11 mouse cellular contexts compared by ENCODE assay signal in genomic region chr11:115359726-115360125, GRCm38 (mm10). TPM values are rescaled to one million over a fixed set of nuclear protein-coding genes. Genes with fewer than 3 reads are reported as not detected.
DNase-seq lines count a peak whose midpoint lies in the region; ATAC-seq and TF ChIP-seq lines count a peak whose summit lies in the region.
"Had no signal": no experiment of that assay in that cellular context is flagged by ENCODE, and none has a peak within 500 bp of the region (broad histone marks: within the 10 kb centered on the region; RNA-seq: fewer than 3 reads in every experiment).

No protein-coding gene starts in this region.

- no peak overlapping the region for H3K4me2 ChIP-seq in stomach, embryonic 14.5 days (replicated peaks; ENCODE audit: low read depth, low read length)
- H3K4me2 ChIP-seq: liver, embryonic 15.5 days had no signal

- no peak for DNase-seq in left cerebral cortex, adult 2 months (ENCODE audit: extremely low spot score in 1 of 2, low spot score in 2 of 2)
- no peak for DNase-seq in left cerebral cortex, postnatal 10 days (ENCODE audit: extremely low spot score in 1 of 2, low spot score in 2 of 2)
- DNase-seq in limb, embryonic 10.5 days (ENCODE audit: low spot score), result no peak
- DNase-seq in ovary, postnatal 14 days (ENCODE audit: low spot score), result no peak
- no peak for DNase-seq in embryo, embryonic 11 days
- DNase-seq in cerebellum, adult 8-10 months, result no peak

- WGBS in limb, embryonic 10.5 days, result 66% methylated on average over 6 of the region's 6 CpGs
- 74% methylated on average over 6 of the region's 6 CpGs for WGBS in stomach, embryonic 14.5 days

- TF ChIP-seq CTCF in left cerebral cortex, adult 2 months (IDR thresholded peaks at IDR 0.05), result peak; percentile 9; the same call in 1 of the 2 replicates

- no peak overlapping the region for H3K4me3 ChIP-seq in left cerebral cortex, adult 2 months
- H3K4me3 ChIP-seq in limb, embryonic 10.5 days, result no peak overlapping the region
- H3K4me3 ChIP-seq in stomach, embryonic 14.5 days (ENCODE audit: low read depth, low read length), result no peak overlapping the region
- H3K4me3 ChIP-seq: liver, embryonic 15.5 days had no signal

- no peaks in the 10 kb centered on the region for H3K36me3 ChIP-seq in limb, embryonic 10.5 days
- no peaks in the 10 kb centered on the region for H3K36me3 ChIP-seq in stomach, embryonic 14.5 days (ENCODE audit: control insufficient read depth, insufficient read depth, low read length)
- H3K36me3 ChIP-seq: liver, embryonic 15.5 days had no signal

- H3K9ac ChIP-seq in stomach, embryonic 14.5 days (replicated peaks; ENCODE audit: low read depth, low read length), result no peak overlapping the region
- H3K9ac ChIP-seq: liver, embryonic 15.5 days had no signal

- H3K9me3 ChIP-seq in limb, embryonic 10.5 days (replicated peaks), result no peaks in the 10 kb centered on the region
- H3K9me3 ChIP-seq in stomach, embryonic 14.5 days (ENCODE audit: control insufficient read depth, low read depth, low read length), result no peaks in the 10 kb centered on the region
- H3K9me3 ChIP-seq: liver, embryonic 15.5 days had no signal

- no peak overlapping the region; the same call in 1 of the 2 replicates for H3K27ac ChIP-seq in left cerebral cortex, adult 2 months
- peak overlapping the region; percentile 73; the same call in 1 of the 2 replicates for H3K27ac ChIP-seq in limb, embryonic 10.5 days
- H3K27ac ChIP-seq in stomach, embryonic 14.5 days (ENCODE audit: low read length), result peak overlapping the region; percentile 2; the same call in 1 of the 2 replicates
- H3K27ac ChIP-seq: liver, embryonic 15.5 days had no signal

- peak; percentile 62 for ATAC-seq in common myeloid progenitor, adult 5-6 weeks (replicated peaks; ENCODE audit: low read depth, poor library complexity, severe bottlenecking)
- no peak for ATAC-seq in stomach, embryonic 14.5 days (ENCODE audit: insufficient number of reproducible peaks, insufficient read depth, low FRiP score, low read depth)

- intact Hi-C loops in left cerebral cortex, adult 2 months (cut with DNase I), result loop anchor here (1.0 to 2.0 kb wide), 2 partner anchors 47 to 115 kb away; no protein-coding TSS in a partner anchor
- intact Hi-C loops in left cerebral cortex, postnatal 10 days (cut with DNase I), result loop anchor here (2.0 to 10.0 kb wide), 3 partner anchors 53 to 155 kb away; partner anchors contain the start of gene Armc7

- peaks cover 61% of the 10 kb centered on the region for H3K27me3 ChIP-seq in limb, embryonic 10.5 days (ENCODE audit: low read depth, poor library complexity, severe bottlenecking)
- no peaks in the 10 kb centered on the region for H3K27me3 ChIP-seq in stomach, embryonic 14.5 days (ENCODE audit: control insufficient read depth, insufficient read depth, low read length)

- peaks cover 29% of the 10 kb centered on the region for H3K4me1 ChIP-seq in limb, embryonic 10.5 days
- H3K4me1 ChIP-seq in stomach, embryonic 14.5 days (ENCODE audit: control insufficient read depth, insufficient read depth, low read length), result peaks cover 8% of the 10 kb centered on the region; the same call in 1 of the 2 replicates

RNA-seq across cellular contexts. Expression of gene Hid1, which starts 7.8 kb away (rescaled TPM):
- 100 to 1,000 TPM; 117 to 121 TPM for total RNA-seq in left cerebral cortex, adult 2 months (2021)
- 10 to 100 TPM; 77.5 to 81.7 TPM for total RNA-seq in left cerebral cortex, postnatal 10 days (2021)
- 1.9 TPM in 1 of 2 replicates, not detected in the other for total RNA-seq in common myeloid progenitor, adult 5-6 weeks (2017)
- polyA plus RNA-seq in limb, embryonic 10.5 days (2016; fragmentation: Nextera tagmentation; extraction: Ambion mirVana), result 2.8 and 2.9 TPM in 2 replicates
- polyA plus RNA-seq in stomach, embryonic 14.5 days (2014; fragmentation: Nextera tagmentation; extraction: Ambion mirVana), result 21.0 and 24.4 TPM in 2 replicates

RNA-seq across cellular contexts. Expression of gene Cdr2l, which starts 22.0 kb away (rescaled TPM):
- 10 to 100 TPM; 25.0 to 26.4 TPM for total RNA-seq in left cerebral cortex, adult 2 months (2021)
- total RNA-seq in left cerebral cortex, postnatal 10 days (2021), result 10 to 100 TPM; 15.2 to 17.2 TPM
- 0.18 TPM in 1 of 2 replicates, not detected in the other for total RNA-seq in common myeloid progenitor, adult 5-6 weeks (2017)
- 15.2 and 16.4 TPM in 2 replicates for polyA plus RNA-seq in limb, embryonic 10.5 days (2016; fragmentation: Nextera tagmentation; extraction: Ambion mirVana)
- 12.6 and 13.0 TPM in 2 replicates for polyA plus RNA-seq in stomach, embryonic 14.5 days (2014; fragmentation: Nextera tagmentation; extraction: Ambion mirVana)

RNA-seq across cellular contexts. Expression of gene Otop3, which starts 25.2 kb away (rescaled TPM):
- total RNA-seq in left cerebral cortex, adult 2 months (2021), result not detected
- under 1 TPM; 0.24 to 0.28 TPM for total RNA-seq in left cerebral cortex, postnatal 10 days (2021)
- not detected in 2 replicates for total RNA-seq in common myeloid progenitor, adult 5-6 weeks (2017)
- not detected in 2 replicates for polyA plus RNA-seq in limb, embryonic 10.5 days (2016; fragmentation: Nextera tagmentation; extraction: Ambion mirVana)
- polyA plus RNA-seq in stomach, embryonic 14.5 days (2014; fragmentation: Nextera tagmentation; extraction: Ambion mirVana), result 1.0 and 1.2 TPM in 2 replicates
- polyA plus RNA-seq: kidney, embryonic 14.5 days; liver, embryonic 15.5 days had no signal

RNA-seq across cellular contexts. Expression of gene Ush1g, which starts 37.9 kb away (rescaled TPM):
- under 1 TPM; 0.36 to 0.44 TPM for total RNA-seq in left cerebral cortex, adult 2 months (2021)
- total RNA-seq in left cerebral cortex, postnatal 10 days (2021), result under 1 TPM; 0.24 to 0.26 TPM
- not detected in 2 replicates for total RNA-seq in common myeloid progenitor, adult 5-6 weeks (2017)
- polyA plus RNA-seq in limb, embryonic 10.5 days (2016; fragmentation: Nextera tagmentation; extraction: Ambion mirVana), result not detected in 2 replicates
- 0.10 TPM in 1 of 2 replicates, not detected in the other for polyA plus RNA-seq in stomach, embryonic 14.5 days (2014; fragmentation: Nextera tagmentation; extraction: Ambion mirVana)
- polyA plus RNA-seq: embryonic facial prominence, embryonic 14.5 days; kidney, embryonic 14.5 days had no signal

RNA-seq across cellular contexts. Expression of gene Mrpl58, which starts 43.8 kb away (rescaled TPM):
- total RNA-seq in left cerebral cortex, adult 2 months (2021), result 100 to 1,000 TPM; 113 to 118 TPM
- 10 to 100 TPM; 96.2 to 98.8 TPM for total RNA-seq in left cerebral cortex, postnatal 10 days (2021)
- 67.7 and 94.1 TPM in 2 replicates for total RNA-seq in common myeloid progenitor, adult 5-6 weeks (2017)
- polyA plus RNA-seq in limb, embryonic 10.5 days (2016; fragmentation: Nextera tagmentation; extraction: Ambion mirVana), result 202 and 220 TPM in 2 replicates
- 206 and 208 TPM in 2 replicates for polyA plus RNA-seq in stomach, embryonic 14.5 days (2014; fragmentation: Nextera tagmentation; extraction: Ambion mirVana)

Comparison
In these comparisons a context has a peak if more than half of its experiments do, and no peak if none do; other contexts are left out.
1. RNA of gene Hid1, which starts 7.8 kb away (total RNA-seq): 117 to 121 TPM in left cerebral cortex, adult 2 months and 77.5 to 81.7 TPM in left cerebral cortex, postnatal 10 days; 1.9 TPM in common myeloid progenitor, adult 5-6 weeks; every median in the first group is over 10 times any median in the second.
2. RNA of gene Cdr2l, which starts 22.0 kb away (total RNA-seq): 25.0 to 26.4 TPM in left cerebral cortex, adult 2 months and 15.2 to 17.2 TPM in left cerebral cortex, postnatal 10 days; 0.18 TPM in common myeloid progenitor, adult 5-6 weeks; every median in the first group is over 10 times any median in the second.